Mouse (Mus musculus) embryonic facial prominence, embryonic 12.5 days (tissue): ENCODE data around the gene Sult1e1. TPM values are rescaled to one million over a fixed set of nuclear protein-coding genes. Genes with fewer than 3 reads are reported as not detected.

Experiments used
- ATAC-seq: fragments of 200-750 bp; cut with Nextera tagmentation; 2 replicates; pipeline ENCODE4 v1.8.0; 2017; ENCODE audit not compliant: insufficient number of reproducible peaks, insufficient read depth, low FRiP score, low TSS enrichment
- H3K27ac ChIP-seq: fragments of 300-500 bp; sonication (generic); 2 replicates; pipeline ENCODE4 v1.5.1; 2016; ENCODE audit warnings: mild to moderate bottlenecking
- H3K27me3 ChIP-seq: fragments of 300-500 bp; sonication (generic); 2 replicates; pipeline ENCODE4 v1.6.1; 2016; ENCODE audit warnings: mild to moderate bottlenecking, moderate library complexity
- H3K36me3 ChIP-seq: fragments of 300-500 bp; sonication (generic); 2 replicates; pipeline ENCODE4 v1.6.1; 2016; ENCODE audit warnings: mild to moderate bottlenecking
- H3K4me1 ChIP-seq: fragments of 300-500 bp; sonication (generic); 2 replicates; pipeline ENCODE4 v1.6.1; 2016
- H3K4me2 ChIP-seq: fragments of 300-500 bp; sonication (generic); replicated peaks from 2 replicates; pipeline ENCODE4 v1.6.1; 2016; ENCODE audit warnings: mild to moderate bottlenecking, moderate library complexity
- H3K4me3 ChIP-seq: fragments of 300-500 bp; sonication (generic); 2 replicates; pipeline ENCODE4 v1.5.1; 2016; ENCODE audit warnings: mild to moderate bottlenecking
- H3K9ac ChIP-seq: fragments of 300-500 bp; sonication (generic); 2 replicates; pipeline ENCODE4 v1.6.1; 2016; ENCODE audit warnings: mild to moderate bottlenecking, moderate library complexity
- H3K9me3 ChIP-seq: fragments of 300-500 bp; sonication (generic); 2 replicates; pipeline ENCODE4 v1.6.1; 2016; ENCODE audit warnings: mild to moderate bottlenecking, moderate library complexity
- WGBS: fragments of 180-500 bp; shearing (Covaris S2); methylation state at CpG from one replicate; pipeline ENCODE4 v1.1.7; 2016; 5-methylcytosine and 5-hydroxymethylcytosine counted together
- microRNA-seq: library from miRNA; unstranded; fragments of <30 nt; microRNA quantifications from one replicate; pipeline ENCODE4, GENCODE M21; 2017
- polyA plus RNA-seq: library from polyadenylated mRNA; unstranded; fragments of >200 nt; fragmentation: Nextera tagmentation; extraction: Ambion mirVana; gene quantifications from 2 replicates; pipeline ENCODE4 v1.2.1, GENCODE M21; 2016

Sult1e1 gene
- polyA plus RNA-seq, 1 experiment from 2014 or later, result 4.3 TPM

DNA sequence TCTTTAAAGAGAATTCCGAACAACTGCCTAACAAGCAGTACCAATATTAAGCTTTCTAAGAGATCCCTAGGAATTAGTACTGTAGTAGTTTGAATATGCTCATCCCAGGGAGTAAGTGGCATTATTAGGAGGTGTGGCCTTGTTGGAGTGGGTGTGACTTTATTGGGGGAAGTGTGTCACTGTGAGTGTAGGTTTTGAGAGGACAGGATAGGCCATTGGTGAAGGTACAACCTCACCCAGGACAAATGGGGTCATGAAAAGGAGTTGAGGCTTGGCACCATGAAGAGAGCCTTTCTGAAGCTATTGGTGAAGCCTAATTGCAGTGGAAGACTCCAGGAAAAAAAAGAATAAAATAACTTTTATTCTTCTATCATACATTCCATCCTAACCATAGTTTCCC lies 24.1 kb downstream of the Sult1e1 start:
- 82% methylated on average over 1 of the region's 1 CpGs for WGBS
- no peaks in the 10 kb centered on the region for H3K36me3 ChIP-seq
- H3K9ac ChIP-seq, result no peak overlapping the region
- no peak overlapping the region for H3K4me3 ChIP-seq
- ATAC-seq, result no peak
- H3K4me1 ChIP-seq, result no peaks in the 10 kb centered on the region
- no peaks in the 10 kb centered on the region for H3K27me3 ChIP-seq
- H3K27ac ChIP-seq, result no peak overlapping the region
- no peak overlapping the region for H3K4me2 ChIP-seq
- no peaks in the 10 kb centered on the region for H3K9me3 ChIP-seq

GRCm38 (mm10) chr5:87562966-87563365 lies 28.4 kb downstream of the Sult1e1 start:
- Histone ChIP-seq H3K36me3 (no peaks in the 10 kb centered on the region), H3K4me2 (no peak overlapping the region), H3K4me1 (no peaks in the 10 kb centered on the region), H3K27me3 (no peaks in the 10 kb centered on the region), H3K27ac (no peak overlapping the region), H3K4me3 (no peak overlapping the region), H3K9ac (no peak overlapping the region), H3K9me3 (no peaks in the 10 kb centered on the region)
- ATAC-seq, result no peak

GRCm38 (mm10) chr5:87562526-87562925 lies 28.9 kb downstream of the Sult1e1 start:
- no peak for ATAC-seq
- H3K27me3 ChIP-seq, result no peaks in the 10 kb centered on the region
- no peaks in the 10 kb centered on the region for H3K9me3 ChIP-seq
- H3K4me3 ChIP-seq, result no peak overlapping the region
- 79% methylated on average over 4 of the region's 4 CpGs for WGBS
- H3K4me1 ChIP-seq, result no peaks in the 10 kb centered on the region
- H3K9ac ChIP-seq, result no peak overlapping the region
- H3K27ac ChIP-seq, result no peak overlapping the region
- no peak overlapping the region for H3K4me2 ChIP-seq
- no peaks in the 10 kb centered on the region for H3K36me3 ChIP-seq

DNA sequence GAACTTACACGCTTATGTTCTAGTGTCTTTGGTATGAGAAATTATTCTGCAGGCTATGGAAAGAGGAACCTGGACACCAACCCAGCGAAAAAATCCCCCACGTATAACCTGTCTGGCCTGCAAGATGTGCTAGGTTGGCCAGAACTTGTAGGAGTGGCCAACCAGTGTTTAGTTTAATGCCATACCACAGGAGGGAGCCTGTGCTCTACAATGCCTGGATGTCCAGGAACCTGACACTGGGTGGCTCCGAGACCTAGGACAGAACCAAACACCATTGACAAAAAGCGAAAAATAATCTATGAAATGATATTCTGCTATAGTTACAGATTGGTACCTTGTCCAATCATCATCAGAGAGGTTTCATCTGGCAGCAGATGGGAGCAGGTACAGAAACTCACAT lies 31.2 kb downstream of the Sult1e1 start:
- H3K27me3 ChIP-seq, result no peaks in the 10 kb centered on the region
- no peak for ATAC-seq
- H3K9ac ChIP-seq, result no peak overlapping the region
- WGBS, result 81% methylated on average over 5 of the region's 5 CpGs
- H3K36me3 ChIP-seq, result no peaks in the 10 kb centered on the region
- no peaks in the 10 kb centered on the region for H3K4me1 ChIP-seq
- no peak overlapping the region for H3K4me2 ChIP-seq
- H3K27ac ChIP-seq, result no peak overlapping the region
- H3K4me3 ChIP-seq, result no peak overlapping the region
- H3K9me3 ChIP-seq, result no peaks in the 10 kb centered on the region

DNA sequence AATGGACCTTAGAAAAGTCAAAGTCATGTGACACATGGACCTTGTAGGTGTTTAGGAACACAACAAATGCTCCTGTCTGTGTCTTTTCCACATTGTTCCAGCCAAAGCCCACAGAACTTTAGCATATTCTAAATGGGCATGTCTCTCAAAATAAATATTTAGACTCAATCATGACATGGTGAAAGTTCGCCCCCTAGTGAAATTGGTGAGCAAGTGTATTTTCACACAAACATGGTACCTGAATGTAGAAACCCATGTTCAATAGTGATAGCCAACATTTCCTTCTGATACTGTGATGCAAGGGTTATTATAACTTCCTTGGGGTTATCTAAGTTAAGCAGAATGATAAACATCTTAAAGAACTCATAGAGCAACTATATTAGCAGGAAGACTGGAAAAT lies 40.5 kb downstream of the Sult1e1 start:
- no peaks in the 10 kb centered on the region for H3K36me3 ChIP-seq
- 27% methylated on average over 1 of the region's 1 CpGs for WGBS
- H3K4me2 ChIP-seq, result no peak overlapping the region
- no peak overlapping the region for H3K27ac ChIP-seq
- H3K4me1 ChIP-seq, result no peaks in the 10 kb centered on the region
- no peak overlapping the region for H3K9ac ChIP-seq
- no peaks in the 10 kb centered on the region for H3K27me3 ChIP-seq
- no peak overlapping the region for H3K4me3 ChIP-seq
- ATAC-seq, result no peak
- H3K9me3 ChIP-seq, result no peaks in the 10 kb centered on the region

- no peak within 1 kb of the TSS for H3K4me3 ChIP-seq
- 91% methylated on average over 2 of the region's 2 CpGs for WGBS
- H3K36me3 ChIP-seq, result no peaks in the 10 kb centered on the region
- no peaks in the 10 kb centered on the region for H3K27me3 ChIP-seq
- H3K9ac ChIP-seq, result no peak within 1 kb of the TSS
- no peak for ATAC-seq
- H3K9me3 ChIP-seq, result no peaks in the 10 kb centered on the region
- no peaks in the 10 kb centered on the region for H3K4me1 ChIP-seq
- H3K27ac ChIP-seq, result no peak within 1 kb of the TSS
- H3K4me2 ChIP-seq, result no peak within 1 kb of the TSS
Observed at GRCm38 (mm10) chr5:87538111-87538510, 53.3 kb downstream of the Sult1e1 start, which contains the start of gene Sult1b1. TSS of gene Sult1b1 (minus strand) at chr5:87538195.

DNA sequence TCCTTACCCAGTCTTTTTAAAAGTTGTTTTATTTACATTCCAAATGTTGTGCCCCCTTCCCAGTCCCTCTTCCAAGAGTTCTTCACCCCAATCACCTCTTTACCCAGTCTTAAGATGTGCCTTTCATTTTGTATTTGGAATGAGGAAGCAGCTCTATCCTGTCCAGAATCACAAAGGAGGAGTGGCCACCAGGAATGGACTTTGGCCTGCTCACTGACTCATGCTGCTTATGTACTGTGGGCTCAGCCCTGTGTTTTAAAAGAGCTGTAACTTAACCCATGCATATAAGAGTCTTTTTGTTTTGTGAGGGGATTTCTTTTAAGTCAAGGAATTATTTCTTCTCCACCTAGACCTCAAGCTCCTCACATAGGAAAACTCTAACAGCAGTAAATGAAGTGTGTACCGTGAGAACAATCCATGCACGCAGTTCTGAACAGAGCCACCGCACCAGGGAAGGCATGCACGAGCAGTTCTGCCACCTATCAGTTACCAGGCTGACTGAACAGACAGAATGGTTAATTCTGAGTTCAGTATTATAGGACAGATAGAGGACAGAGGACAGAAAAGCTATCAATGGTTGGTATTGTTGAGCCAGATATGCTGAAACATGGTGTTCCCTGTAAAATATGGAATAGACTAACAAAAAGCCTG lies 55.3 kb downstream of the Sult1e1 start:
- Histone ChIP-seq H3K27ac (no peak overlapping the region), H3K4me3 (no peak overlapping the region), H3K4me1 (no peaks in the 10 kb centered on the region), H3K9ac (no peak overlapping the region), H3K27me3 (no peaks in the 10 kb centered on the region), H3K36me3 (no peaks in the 10 kb centered on the region), H3K4me2 (no peak overlapping the region), H3K9me3 (no peaks in the 10 kb centered on the region)
- ATAC-seq, result no peak
- WGBS, result 69% methylated on average over 4 of the region's 4 CpGs

DNA sequence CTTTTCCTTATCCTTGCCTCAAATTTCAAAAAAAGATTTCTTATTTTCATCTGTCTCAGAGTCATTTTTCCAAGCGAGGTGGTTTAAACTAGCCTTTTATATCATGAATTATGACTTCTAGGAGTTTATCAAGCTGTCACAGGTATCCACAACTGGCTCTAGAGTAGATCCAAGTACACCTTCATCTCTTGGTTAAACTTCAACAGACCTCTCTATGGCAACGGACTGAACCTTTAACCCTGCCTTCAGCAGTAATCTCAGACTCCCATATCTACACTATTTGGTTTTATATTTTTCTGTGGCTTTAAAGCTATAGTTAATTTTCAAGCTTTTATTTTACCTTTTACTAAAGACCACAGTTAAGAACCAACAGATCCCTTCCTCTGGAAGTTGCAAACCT lies 59.1 kb downstream of the Sult1e1 start:
- 74% methylated on average over 2 of the region's 2 CpGs for WGBS
- no peak for ATAC-seq

More for the DNA sequence above, 59.1 kb downstream of the Sult1e1 start:
- Histone ChIP-seq H3K4me2 (no peak overlapping the region), H3K27me3 (no peaks in the 10 kb centered on the region), H3K9ac (no peak overlapping the region), H3K27ac (no peak overlapping the region), H3K36me3 (no peaks in the 10 kb centered on the region), H3K9me3 (no peaks in the 10 kb centered on the region), H3K4me1 (no peaks in the 10 kb centered on the region), H3K4me3 (no peak overlapping the region)

Small RNAs within 50 kb of the gene (microRNA-seq; reads per million reads assigned to microRNA genes)
- gene Mir3969, result not detected

Other genes with a start within 250 kb of the Sult1e1 start
- gene Ugt2b38, start 167.4 kb downstream of the Sult1e1 start, polyA plus RNA-seq, result not detected in 2 replicates
- gene Ugt2a2, start 109.3 kb downstream of the Sult1e1 start, polyA plus RNA-seq, result 0.45 TPM in 1 of 2 replicates, not detected in the other
- gene Gm43638, start 104.8 kb downstream of the Sult1e1 start, polyA plus RNA-seq, result not detected in 2 replicates
- 3.7 and 4.2 TPM in 2 replicates for gene Ugt2a1, start 100.7 kb downstream of the Sult1e1 start, polyA plus RNA-seq
- 0.18 TPM in 1 of 2 replicates, not detected in the other for gene Sult1b1, start 53.4 kb downstream of the Sult1e1 start, polyA plus RNA-seq
- 0.24 TPM in 1 of 2 replicates, not detected in the other for gene Sult1d1, start 22.6 kb downstream of the Sult1e1 start, polyA plus RNA-seq
- not detected in 2 replicates for gene Csn1s1, start 74.6 kb upstream of the Sult1e1 start, polyA plus RNA-seq
- not detected in 2 replicates for gene Csn2, start 108.0 kb upstream of the Sult1e1 start, polyA plus RNA-seq
- gene Csn1s2a, start 183.0 kb upstream of the Sult1e1 start, polyA plus RNA-seq, result not detected in 2 replicates
- not detected in 2 replicates for gene Csn1s2b, start 216.5 kb upstream of the Sult1e1 start, polyA plus RNA-seq
- not detected in 2 replicates for gene Prr27, start 234.1 kb upstream of the Sult1e1 start, polyA plus RNA-seq